Mouse (Mus musculus) hindbrain, embryonic 14.5 days (tissue): Measurements from ENCODE around the gene Cadm1. TPM values are rescaled to one million over a fixed set of nuclear protein-coding genes. Genes with fewer than 3 reads are reported as not detected.

ENCODE experiments used
- ATAC-seq: fragments of 200-750 bp; cut with Nextera tagmentation; 2 replicates; pipeline ENCODE4 v1.8.0; 2017; ENCODE audit warnings: moderate number of reproducible peaks, mild to moderate bottlenecking, moderate TSS enrichment, moderate library complexity; ENCODE audit not compliant: low FRiP score
- DNase-seq: peaks from one replicate; pipeline ENCODE4 v3.0.0-alpha.2; 2015; ENCODE audit warnings: low spot score
- H3K27ac ChIP-seq: fragments of 300-500 bp; sonication (generic); 2 replicates; pipeline ENCODE4 v1.5.1; 2014; ENCODE audit warnings: mild to moderate bottlenecking, moderate library complexity
- H3K27me3 ChIP-seq: fragments of 300-500 bp; sonication (generic); 2 replicates; pipeline ENCODE4 v1.6.1; 2014; ENCODE audit warnings: mild to moderate bottlenecking, low read length, mixed read lengths; ENCODE audit not compliant: control insufficient read depth, insufficient read depth
- H3K36me3 ChIP-seq: fragments of 300-500 bp; sonication (generic); replicated peaks from 2 replicates; pipeline ENCODE4 v1.6.1; 2014; ENCODE audit not compliant: control insufficient read depth, insufficient read depth
- H3K4me1 ChIP-seq: fragments of 300-500 bp; sonication (generic); replicated peaks from 2 replicates; pipeline ENCODE4 v1.6.1; 2014; ENCODE audit warnings: antibody characterized with exemption, low read length, mixed read lengths; ENCODE audit not compliant: control insufficient read depth, insufficient read depth
- H3K4me2 ChIP-seq: fragments of 300-500 bp; sonication (generic); replicated peaks from 2 replicates; pipeline ENCODE4 v1.6.1; 2014; ENCODE audit warnings: mild to moderate bottlenecking, moderate library complexity
- H3K4me3 ChIP-seq: fragments of 300-500 bp; sonication (generic); replicated peaks from 2 replicates; pipeline ENCODE4 v1.5.1; 2014; ENCODE audit warnings: mild to moderate bottlenecking, low read length
- H3K9ac ChIP-seq: fragments of 300-500 bp; sonication (generic); 2 replicates; pipeline ENCODE4 v1.6.1; 2014
- H3K9me3 ChIP-seq: fragments of 300-500 bp; sonication (generic); 2 replicates; pipeline ENCODE4 v1.6.1; 2016; ENCODE audit warnings: low read length; ENCODE audit not compliant: control insufficient read depth
- WGBS: fragments of 180-500 bp; shearing (Covaris S2); extraction: QIAGEN DNeasy Blood & Tissue Kit; methylation state at CpG from one replicate; pipeline ENCODE4 v1.1.7; 2014; 5-methylcytosine and 5-hydroxymethylcytosine counted together
- polyA plus RNA-seq: library from polyadenylated mRNA; unstranded; fragments of >200 nt; fragmentation: Nextera tagmentation; extraction: Ambion mirVana; gene quantifications from 2 replicates; pipeline ENCODE4 v1.2.1, GENCODE M21; 2014

Cadm1 gene
- polyA plus RNA-seq, 1 experiment from 2014 or later = 180 TPM

DNA sequence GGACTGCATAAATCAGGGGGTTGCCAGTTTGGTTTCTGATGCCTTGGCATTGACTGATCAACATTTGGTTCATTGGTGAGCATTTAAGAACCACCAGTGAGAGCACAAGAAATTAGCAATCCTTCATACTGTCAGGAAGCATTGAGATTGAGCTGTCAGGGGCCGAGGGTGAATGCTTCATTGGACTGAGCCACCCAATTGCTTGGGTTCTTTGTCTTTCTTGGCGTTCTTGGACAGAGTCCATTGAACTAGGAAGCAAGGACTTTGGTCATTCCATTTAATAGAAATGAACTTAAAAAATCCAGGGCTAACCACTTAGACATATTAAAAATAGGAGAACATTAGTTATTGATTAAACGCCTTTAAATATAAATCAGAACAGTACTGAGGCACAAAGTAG is 214.9 kb downstream of the Cadm1 start:
- DNase-seq = no peak
- WGBS = 58% methylated on average over 3 of the region's 3 CpGs

DNA sequence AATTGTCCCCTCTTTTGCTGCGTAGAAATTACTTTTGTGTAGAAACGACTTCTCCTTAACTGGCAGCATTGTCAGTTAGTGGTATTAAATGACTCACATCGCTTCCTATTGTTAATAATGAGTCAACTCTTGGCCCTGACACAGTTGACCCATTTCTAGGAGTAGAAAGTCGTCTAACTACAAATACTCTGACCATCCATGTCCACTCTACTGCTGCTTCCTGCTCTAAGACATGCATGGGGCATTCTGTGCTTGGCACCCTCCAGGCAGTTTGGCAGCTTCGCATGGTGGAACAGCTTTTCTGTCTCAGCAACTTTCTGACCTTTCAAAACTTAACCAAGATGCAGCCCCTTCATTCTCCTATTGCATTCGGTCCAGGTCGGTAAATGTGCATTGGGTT is 215.7 kb downstream of the Cadm1 start:
- Histone ChIP-seq H3K4me1 (no peaks in the 10 kb centered on the region; the same call in 1 of the 2 replicates), H3K9ac (no peak overlapping the region), H3K9me3 (no peaks in the 10 kb centered on the region), H3K4me2 (no peak overlapping the region), H3K27me3 (no peaks in the 10 kb centered on the region), H3K4me3 (no peak overlapping the region), H3K36me3 (no peaks in the 10 kb centered on the region), H3K27ac (no peak overlapping the region)
- 75% methylated on average over 7 of the region's 7 CpGs for WGBS
- DNase-seq (no peak), ATAC-seq (no peak)

More for the DNA sequence above, 214.9 kb downstream of the Cadm1 start:
- Histone ChIP-seq H3K4me1 (peaks cover 3% of the 10 kb centered on the region; the same call in 1 of the 2 replicates), H3K27ac (no peak overlapping the region), H3K27me3 (no peaks in the 10 kb centered on the region), H3K4me2 (no peak overlapping the region), H3K36me3 (no peaks in the 10 kb centered on the region), H3K9ac (no peak overlapping the region), H3K4me3 (no peak overlapping the region), H3K9me3 (no peaks in the 10 kb centered on the region)
- ATAC-seq = no peak

DNA sequence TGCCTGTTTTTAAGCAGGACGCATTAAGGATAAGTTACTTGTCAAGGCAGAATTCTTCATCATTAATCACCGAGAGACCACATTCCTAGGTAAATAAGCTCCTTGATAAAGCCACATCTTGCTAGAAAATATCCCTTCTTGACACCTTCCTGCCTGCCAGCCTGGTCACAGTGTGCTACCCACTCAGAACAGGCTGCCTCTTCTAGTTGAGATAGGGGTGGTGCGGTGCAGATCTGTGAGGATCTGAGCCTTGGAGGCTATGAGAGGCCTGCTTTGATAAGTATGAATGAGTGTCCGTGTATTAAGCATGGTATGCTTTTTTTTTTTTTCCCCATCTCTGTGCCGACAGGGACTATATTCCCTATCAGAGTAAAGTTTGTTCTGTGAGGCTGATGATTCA is 219.2 kb downstream of the Cadm1 start:
- ATAC-seq = no peak
- no peak overlapping the region for H3K27ac ChIP-seq
- H3K9me3 ChIP-seq = no peaks in the 10 kb centered on the region
- 63% methylated on average over 5 of the region's 5 CpGs for WGBS
- no peak overlapping the region for H3K4me2 ChIP-seq
- no peak overlapping the region for H3K4me3 ChIP-seq
- no peaks in the 10 kb centered on the region for H3K36me3 ChIP-seq
- H3K27me3 ChIP-seq = no peaks in the 10 kb centered on the region
- H3K9ac ChIP-seq = no peak overlapping the region
- no peak for DNase-seq
- peaks cover 19% of the 10 kb centered on the region; the same call in 1 of the 2 replicates for H3K4me1 ChIP-seq

DNA sequence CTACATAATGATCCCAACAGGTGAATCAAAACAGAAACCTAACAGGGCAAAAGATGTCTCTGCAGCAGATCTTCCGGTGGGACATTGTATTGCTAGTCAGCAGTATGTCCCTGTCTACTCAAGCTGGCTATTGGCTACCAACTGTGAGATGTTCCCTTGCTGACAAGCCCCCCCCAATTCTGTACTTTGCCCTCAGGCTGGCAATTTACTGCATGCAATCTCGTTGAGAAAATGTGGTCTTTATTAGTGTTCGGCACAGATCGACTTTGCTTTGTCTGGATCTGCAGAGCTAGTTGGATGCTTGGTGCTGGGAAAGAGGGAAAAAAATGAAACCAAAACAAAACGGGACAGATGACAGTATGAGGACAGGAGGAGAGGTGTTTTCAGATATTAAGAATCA is 222.5 kb downstream of the Cadm1 start:
- peak overlapping the region; percentile 14; the same call in 1 of the 2 replicates for H3K27ac ChIP-seq
- no peak overlapping the region for H3K4me2 ChIP-seq
- ATAC-seq (no peak), DNase-seq (no peak)
- H3K27me3 ChIP-seq = no peaks in the 10 kb centered on the region
- H3K4me1 ChIP-seq = peaks cover 36% of the 10 kb centered on the region
- no peaks in the 10 kb centered on the region for H3K36me3 ChIP-seq
- H3K4me3 ChIP-seq = no peak overlapping the region
- H3K9ac ChIP-seq = 0 out of 2 replicates have a peak overlapping the region, but pooled peaks have one; percentile 0
- WGBS = 43% methylated on average over 5 of the region's 5 CpGs
- no peaks in the 10 kb centered on the region for H3K9me3 ChIP-seq

DNA sequence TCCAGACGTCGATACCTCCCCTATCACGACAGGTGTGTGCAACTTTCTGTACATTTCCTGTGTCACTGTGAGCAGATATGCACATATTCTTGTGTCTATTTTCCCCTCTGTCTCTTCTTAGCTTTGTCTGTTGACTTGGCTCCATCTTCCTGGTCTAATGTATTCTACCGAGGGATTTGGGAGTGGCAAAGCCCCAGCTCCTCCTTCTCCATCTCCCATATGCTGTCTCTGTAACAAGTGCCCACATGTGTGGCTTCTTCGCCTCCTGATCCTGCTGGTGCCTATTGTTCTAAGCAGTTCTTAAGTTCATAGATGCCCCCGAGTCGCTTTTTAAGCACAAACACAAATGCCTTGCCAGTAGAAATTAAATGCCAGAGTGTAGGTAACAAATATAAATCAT is 223.2 kb downstream of the Cadm1 start:
- H3K36me3 ChIP-seq = no peaks in the 10 kb centered on the region
- DNase-seq = no peak
- no peaks in the 10 kb centered on the region for H3K27me3 ChIP-seq
- peak overlapping the region; percentile 14; the same call in 1 of the 2 replicates for H3K27ac ChIP-seq
- no peak overlapping the region for H3K4me2 ChIP-seq
- peaks cover 36% of the 10 kb centered on the region for H3K4me1 ChIP-seq
- H3K9me3 ChIP-seq = no peaks in the 10 kb centered on the region
- WGBS = 64% methylated on average over 7 of the region's 7 CpGs
- ATAC-seq = no peak
- no peak overlapping the region for H3K4me3 ChIP-seq
- no peak overlapping the region for H3K9ac ChIP-seq

DNA sequence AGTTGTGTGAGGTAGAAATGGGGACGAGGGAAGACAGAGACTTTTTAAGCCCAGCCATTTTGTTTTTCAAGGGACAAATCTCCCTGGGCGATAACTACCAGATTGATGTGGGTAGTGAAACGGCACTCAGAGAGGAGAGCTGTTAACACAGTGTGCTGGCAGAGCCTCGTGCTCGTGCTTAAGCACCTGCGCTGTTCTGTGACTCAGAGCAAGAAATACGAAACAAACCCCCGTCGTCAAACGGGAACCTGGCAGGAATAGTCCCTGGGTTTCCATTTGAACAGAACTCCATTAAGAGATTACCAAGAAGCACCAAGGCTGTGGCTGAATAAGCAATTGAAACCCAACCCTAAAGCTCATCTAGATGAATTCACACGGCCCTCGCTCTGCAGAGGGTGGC is 225.1 kb downstream of the Cadm1 start:
- 58% methylated on average over 12 of the region's 12 CpGs for WGBS
- H3K9ac ChIP-seq = no peak overlapping the region
- peaks cover 44% of the 10 kb centered on the region for H3K4me1 ChIP-seq
- H3K4me3 ChIP-seq = no peak overlapping the region
- no peak overlapping the region for H3K4me2 ChIP-seq
- DNase-seq (no peak), ATAC-seq (no peak)
- no peaks in the 10 kb centered on the region for H3K27me3 ChIP-seq
- no peaks in the 10 kb centered on the region for H3K9me3 ChIP-seq
- H3K27ac ChIP-seq = peak overlapping the region; percentile 58; the same call in 1 of the 2 replicates
- no peaks in the 10 kb centered on the region for H3K36me3 ChIP-seq

DNA sequence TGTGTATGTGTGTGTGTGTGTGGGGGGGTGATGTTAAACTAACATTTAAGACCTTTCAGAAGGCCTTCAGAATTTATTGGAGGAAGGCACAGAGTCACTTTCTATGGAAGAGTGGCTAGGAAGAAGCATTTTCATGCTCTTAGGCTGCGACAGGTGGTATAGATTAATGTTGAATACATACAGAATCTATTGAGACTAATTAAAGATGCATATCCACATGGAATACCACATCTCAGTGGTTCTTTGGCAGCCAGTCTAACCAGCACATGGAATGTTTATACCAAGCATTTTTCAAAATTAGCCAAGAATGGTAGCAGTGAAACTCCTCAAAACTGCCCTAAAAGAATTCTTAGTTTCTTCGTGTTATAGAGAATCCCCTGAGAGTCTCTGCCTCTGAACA is 227.8 kb downstream of the Cadm1 start:
- 92% methylated on average over 2 of the region's 2 CpGs for WGBS
- no peak overlapping the region for H3K4me2 ChIP-seq
- no peak for DNase-seq
- no peak overlapping the region for H3K4me3 ChIP-seq
- no peaks in the 10 kb centered on the region for H3K36me3 ChIP-seq
- peaks cover 47% of the 10 kb centered on the region for H3K4me1 ChIP-seq
- no peak for ATAC-seq
- no peaks in the 10 kb centered on the region for H3K9me3 ChIP-seq
- no peak overlapping the region for H3K9ac ChIP-seq
- H3K27me3 ChIP-seq = no peaks in the 10 kb centered on the region
- H3K27ac ChIP-seq = no peak overlapping the region

DNA sequence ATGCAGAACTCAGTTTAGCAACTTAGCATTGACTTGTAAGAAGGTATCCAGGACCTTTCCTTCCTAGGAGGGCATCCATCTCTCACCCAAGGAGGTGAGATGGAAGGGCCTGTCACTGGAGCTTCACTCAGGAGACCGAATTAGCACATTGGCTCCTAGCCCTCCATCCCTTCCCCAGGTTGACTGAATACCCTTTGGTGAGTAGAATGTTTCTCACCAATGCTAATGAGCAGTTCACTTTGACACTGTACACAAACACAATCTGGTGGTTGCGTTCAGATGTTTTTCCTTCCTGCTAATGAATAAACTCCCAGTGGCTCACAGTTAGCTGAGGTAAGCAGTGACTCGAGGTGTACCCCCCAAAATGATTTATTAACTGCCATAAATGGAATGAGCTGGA is 228.3 kb downstream of the Cadm1 start:
- DNase-seq (no peak), ATAC-seq (no peak)
- peaks cover 47% of the 10 kb centered on the region for H3K4me1 ChIP-seq
- no peak overlapping the region for H3K9ac ChIP-seq
- H3K27ac ChIP-seq = no peak overlapping the region
- no peaks in the 10 kb centered on the region for H3K27me3 ChIP-seq
- no peak overlapping the region for H3K4me2 ChIP-seq
- WGBS = 62% methylated on average over 3 of the region's 3 CpGs
- H3K9me3 ChIP-seq = no peaks in the 10 kb centered on the region
- no peak overlapping the region for H3K4me3 ChIP-seq
- H3K36me3 ChIP-seq = no peaks in the 10 kb centered on the region

DNA sequence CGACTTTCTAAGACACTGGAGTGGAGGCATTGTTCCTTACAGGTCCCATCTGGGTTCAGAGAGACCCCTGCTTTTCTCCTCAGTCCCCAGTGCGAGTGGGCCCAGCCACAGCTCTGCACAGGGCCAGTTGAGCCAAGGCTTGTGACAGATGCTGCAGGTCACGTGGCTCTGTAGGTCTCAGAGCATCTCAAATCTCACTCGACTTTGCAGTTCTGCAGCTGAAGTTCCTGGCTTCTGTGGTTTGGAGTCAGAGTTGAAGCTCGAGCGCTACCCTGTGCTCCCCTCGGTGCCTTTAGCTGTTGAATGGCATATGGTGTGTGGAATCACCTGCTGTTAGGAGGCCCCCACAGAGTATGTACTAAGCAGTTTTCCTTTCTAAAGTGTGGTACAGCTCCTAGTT is 229.8 kb downstream of the Cadm1 start:
- ATAC-seq (no peak), DNase-seq (no peak)
- Histone ChIP-seq H3K4me2 (no peak overlapping the region), H3K4me3 (no peak overlapping the region), H3K36me3 (no peaks in the 10 kb centered on the region), H3K27me3 (no peaks in the 10 kb centered on the region), H3K27ac (no peak overlapping the region), H3K4me1 (peaks cover 42% of the 10 kb centered on the region), H3K9ac (no peak overlapping the region), H3K9me3 (no peaks in the 10 kb centered on the region)
- 61% methylated on average over 7 of the region's 7 CpGs for WGBS

DNA sequence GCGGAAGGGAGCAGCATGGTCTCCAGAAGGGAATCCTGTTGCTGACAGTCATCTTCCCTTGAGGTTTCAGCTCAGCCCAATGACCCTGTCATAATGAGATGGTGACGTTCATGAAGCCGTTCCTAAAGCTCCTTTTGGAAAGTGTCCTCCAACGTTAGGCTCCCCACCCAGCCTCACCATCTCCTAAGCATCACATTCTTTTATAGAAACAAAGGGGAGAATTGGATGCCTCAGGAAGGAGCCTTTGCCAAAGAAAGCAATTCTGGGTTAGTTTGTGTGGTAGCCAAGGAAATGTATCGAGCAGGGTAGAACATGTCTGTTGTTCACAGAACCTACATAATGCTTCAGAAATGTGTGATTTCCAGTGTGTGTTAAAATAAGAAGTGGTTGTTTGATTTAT is 231.6 kb downstream of the Cadm1 start:
- Histone ChIP-seq H3K9me3 (no peaks in the 10 kb centered on the region), H3K27me3 (no peaks in the 10 kb centered on the region), H3K27ac (no peak overlapping the region), H3K9ac (no peak overlapping the region), H3K4me2 (no peak overlapping the region), H3K4me1 (peaks cover 38% of the 10 kb centered on the region), H3K4me3 (no peak overlapping the region), H3K36me3 (no peaks in the 10 kb centered on the region)
- ATAC-seq (no peak), DNase-seq (no peak)
- WGBS = 55% methylated on average over 5 of the region's 5 CpGs
